Mouse (Mus musculus): ENCODE data around the gene Med19. TPM values are rescaled to one million over a fixed set of nuclear protein-coding genes. Genes with fewer than 3 reads are reported as not detected.

The Med19 gene
- total RNA-seq (2021): 10 to 100 TPM; 31.4 to 31.8 TPM
- long read RNA-seq, experiment 1, transcript Med19-201 (5 exons, 2,059 nt): major isoform, 21 of 30 reads
- long read RNA-seq, experiment 1, partial matches to known transcripts: 9 of 30 reads
- long read RNA-seq, experiment 1, other reads (novel, unspliced or antisense): 0 of 30 reads
- long read RNA-seq, experiment 2, transcript Med19-201 (5 exons, 2,059 nt): major isoform, 16 of 21 reads
- long read RNA-seq, experiment 2, partial matches to known transcripts: 0 of 21 reads
- long read RNA-seq, experiment 2, other reads (novel, unspliced or antisense): 5 of 21 reads

- peak within 1 kb of the TSS; percentile 90 for H3K27ac ChIP-seq
These were observed at the start of gene Med19, which contains the start of gene Gm28635 for GRCm38 (mm10) chr2:84677968-84678880. Gene Med19, plus strand, starts transcription at chr2:84678402. Gene Gm28635, minus strand, starts transcription at chr2:84678041.

GRCm38 (mm10) chr2:84632001-84632400, 46.2 kb upstream of the Med19 start:
- H3K4me3 ChIP-seq: no peak overlapping the region
- TF ChIP-seq CTCF (conservative IDR thresholded peaks at IDR 0.05): no peak
- DNase-seq (ENCODE audit: low spot score in 2 of 2): no peak
- H3K27ac ChIP-seq: peak overlapping the region; percentile 70; the same call in 1 of the 2 replicates

More at GRCm38 (mm10) chr2:84677968-84678880, at the start of gene Med19, which contains the start of gene Gm28635:
- peak; percentile 1; the same call in 1 of the 2 replicates for TF ChIP-seq CTCF (conservative IDR thresholded peaks at IDR 0.05)
- H3K4me3 ChIP-seq: peak within 1 kb of the TSS; percentile 97
- DNase-seq (ENCODE audit: low spot score in 2 of 2): peak; percentile 91 to 99

GRCm38 (mm10) chr2:84632999-84633398, 45.2 kb upstream of the Med19 start:
- no peak for DNase-seq (ENCODE audit: low spot score in 2 of 2)
- TF ChIP-seq CTCF (conservative IDR thresholded peaks at IDR 0.05): no peak
- Histone ChIP-seq H3K27ac (peak overlapping the region; percentile 70), H3K4me3 (no peak overlapping the region)

GRCm38 (mm10) chr2:84634006-84634405, 44.2 kb upstream of the Med19 start:
- Histone ChIP-seq H3K27ac (peak overlapping the region; percentile 70), H3K4me3 (no peak overlapping the region; the same call in 1 of the 2 replicates)
- no peak for DNase-seq (ENCODE audit: low spot score in 2 of 2)
- TF ChIP-seq CTCF (conservative IDR thresholded peaks at IDR 0.05): no peak

- peak overlapping the region; percentile 20; the same call in 1 of the 2 replicates for H3K4me3 ChIP-seq
- 0 out of 2 replicates have a peak, but pooled peaks have one; percentile 13 for TF ChIP-seq CTCF (conservative IDR thresholded peaks at IDR 0.05)
- DNase-seq (ENCODE audit: low spot score in 2 of 2): no peak
- peak overlapping the region; percentile 95 for H3K27ac ChIP-seq
These were observed 43.2 kb upstream of the Med19 start for GRCm38 (mm10) chr2:84634934-84635482.

- Histone ChIP-seq H3K27ac (peak overlapping the region; percentile 95), H3K4me3 (peak overlapping the region; percentile 20; the same call in 1 of the 2 replicates)
- TF ChIP-seq CTCF (conservative IDR thresholded peaks at IDR 0.05): no peak
- peak; percentile 60 to 88 for DNase-seq (ENCODE audit: low spot score in 2 of 2)
These were observed 42.6 kb upstream of the Med19 start for GRCm38 (mm10) chr2:84635611-84636010.

- H3K27ac ChIP-seq: peak overlapping the region; percentile 95
- peak overlapping the region; percentile 3; the same call in 1 of the 2 replicates for H3K4me3 ChIP-seq
- DNase-seq (ENCODE audit: low spot score in 2 of 2): no peak
- TF ChIP-seq CTCF (conservative IDR thresholded peaks at IDR 0.05): no peak
These were observed 41.9 kb upstream of the Med19 start for GRCm38 (mm10) chr2:84636231-84636741.

- TF ChIP-seq CTCF (conservative IDR thresholded peaks at IDR 0.05): no peak
- no peak overlapping the region for H3K4me3 ChIP-seq
- peak overlapping the region; percentile 95 for H3K27ac ChIP-seq
- DNase-seq (ENCODE audit: low spot score in 2 of 2): no peak
These were observed 40.6 kb upstream of the Med19 start for GRCm38 (mm10) chr2:84637452-84638165.

- DNase-seq (ENCODE audit: low spot score in 2 of 2): no peak
- no peak overlapping the region for H3K4me3 ChIP-seq
- peak overlapping the region; percentile 95 for H3K27ac ChIP-seq
- no peak for TF ChIP-seq CTCF (conservative IDR thresholded peaks at IDR 0.05)
These were observed 39.6 kb upstream of the Med19 start for GRCm38 (mm10) chr2:84638428-84639220.

GRCm38 (mm10) chr2:84640833-84641232, 37.4 kb upstream of the Med19 start:
- H3K27ac ChIP-seq: no peak overlapping the region
- H3K4me3 ChIP-seq: no peak overlapping the region
- no peak for TF ChIP-seq CTCF (conservative IDR thresholded peaks at IDR 0.05)
- no peak for DNase-seq (ENCODE audit: low spot score in 2 of 2)

- H3K27ac ChIP-seq: no peak overlapping the region
- no peak for DNase-seq (ENCODE audit: low spot score in 2 of 2)
- TF ChIP-seq CTCF (conservative IDR thresholded peaks at IDR 0.05): no peak
- H3K4me3 ChIP-seq: no peak overlapping the region
These were observed 32.1 kb upstream of the Med19 start for GRCm38 (mm10) chr2:84646138-84646537.

All from layer of hippocampus, adult 2 months (tissue).